Mouse (Mus musculus): ENCODE measurements around the gene Olfr1106.

Gene Olfr1106

DNA sequence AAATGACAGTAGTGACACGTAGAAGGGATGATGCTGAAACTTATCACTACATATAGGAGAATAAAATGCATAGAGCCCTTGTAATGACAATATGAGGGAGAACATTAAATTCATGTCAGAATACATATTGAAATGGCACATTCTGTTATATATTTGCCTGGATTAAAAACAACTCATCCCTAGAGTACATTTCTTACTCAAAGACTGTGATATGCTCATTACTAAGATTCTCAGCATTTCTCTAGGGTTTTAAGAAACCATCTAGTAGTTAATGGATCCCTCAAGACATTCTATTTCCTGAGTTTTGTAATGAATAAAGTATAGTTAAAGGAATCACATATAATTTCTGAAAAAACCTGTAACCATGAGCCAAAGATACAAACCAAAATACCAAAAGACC is at the start of gene Olfr1106:
TSS of gene Olfr1106 (minus strand) at position 101 of the 400 bp plus-strand sequence.
- in situ Hi-C loops (cut with MseI, MboI), result no loop called here

DNA sequence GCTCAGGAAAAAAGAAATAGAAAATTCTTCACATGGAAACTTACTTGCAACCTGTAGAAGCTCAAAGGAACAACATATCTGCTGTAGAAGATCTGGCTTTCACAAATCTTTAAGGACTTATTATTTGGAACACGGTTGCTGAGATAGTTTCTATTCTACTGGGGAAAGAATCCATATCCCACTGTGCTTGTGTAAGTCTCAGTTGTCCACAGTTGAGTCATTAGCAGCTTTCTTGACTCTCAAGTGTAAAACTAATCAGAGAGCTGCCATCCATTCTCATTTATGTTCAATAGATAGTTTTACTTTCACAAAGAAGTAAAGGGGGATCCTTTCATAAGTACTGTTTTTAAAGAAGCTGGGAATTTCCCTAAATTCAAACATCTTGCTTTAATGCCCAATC is 43.8 kb upstream of the Olfr1106 start, which contains the start of gene Olfr1109:
TSS of gene Olfr1109 (minus strand) at position 101 of the 400 bp plus-strand sequence.
- in situ Hi-C loops (cut with MseI, MboI), result no loop called here

DNA sequence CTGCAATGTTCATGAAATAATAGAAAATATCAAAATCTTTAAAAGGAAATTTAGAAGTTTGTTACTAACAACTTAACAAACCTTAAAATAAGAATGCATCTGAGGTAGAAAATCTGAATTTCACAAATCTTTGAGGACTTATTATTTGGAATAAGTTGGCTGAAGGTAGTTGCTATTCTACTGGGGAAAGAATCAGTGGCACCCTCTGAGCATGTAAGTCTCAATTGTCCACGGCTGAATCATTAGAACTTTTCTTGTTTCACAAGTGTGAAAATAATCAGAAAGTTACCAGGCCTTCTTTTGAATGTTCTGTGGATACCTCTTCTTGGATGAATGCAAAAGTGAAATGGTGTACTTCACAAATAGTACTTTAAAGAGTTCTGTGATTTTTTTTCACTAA is 23.6 kb upstream of the Olfr1106 start, which contains the start of gene Olfr1107:
TSS of gene Olfr1107 (minus strand) at position 101 of the 400 bp plus-strand sequence.
- in situ Hi-C loops (cut with MseI, MboI), result no loop called here

GRCm38 (mm10) chr2:87036431-87036830 is 15.6 kb downstream of the Olfr1106 start, which contains the start of gene Olfr1105:
Gene Olfr1105 (minus strand): TSS chr2:87036531.
- in situ Hi-C loops (cut with MseI, MboI), result no loop called here

GRCm38 (mm10) chr2:87026980-87027379 is 25.1 kb downstream of the Olfr1106 start, which contains the start of gene Olfr1104:
Gene Olfr1104 (minus strand): TSS chr2:87027080.
- in situ Hi-C loops (cut with MseI, MboI), result no loop called here

DNA sequence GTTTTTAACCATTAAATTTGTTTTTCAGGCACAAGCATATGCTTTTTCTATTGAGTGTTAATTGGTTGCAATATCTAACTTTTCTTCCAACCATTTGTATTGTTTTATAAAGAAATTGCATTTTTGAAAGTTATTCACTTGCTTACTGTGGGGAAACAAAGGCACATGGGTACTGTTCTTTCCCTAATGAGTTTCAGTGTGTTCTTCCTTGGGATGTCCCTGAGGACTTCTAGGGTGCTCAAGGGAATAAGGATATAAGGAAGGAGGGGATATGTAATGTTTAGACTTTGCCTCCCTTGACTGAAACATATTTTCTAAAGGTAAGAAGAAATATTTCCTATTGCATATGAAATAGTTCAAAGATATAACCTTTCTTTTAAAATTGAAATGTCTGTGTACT is 54.0 kb downstream of the Olfr1106 start, which contains the start of gene Olfr1102:
TSS of gene Olfr1102 (plus strand) at position 301 of the 400 bp plus-strand sequence.
- in situ Hi-C loops (cut with MseI, MboI), result no loop called here
